Mouse (Mus musculus): ENCODE results near the gene H2-Eb1.

The H2-Eb1 gene

GRCm38 (mm10) chr17:34305380-34306030, at the start of gene H2-Eb1:
Gene H2-Eb1, plus strand, starts transcription at chr17:34305867.
- DNase-seq (ENCODE audit: low read depth, low spot score), result no peak

- no peak for DNase-seq (ENCODE audit: low read depth, low spot score)
Observed at GRCm38 (mm10) chr17:34256501-34256900, 49.2 kb upstream of the H2-Eb1 start.

- no peak for DNase-seq (ENCODE audit: low read depth, low spot score)
Observed at GRCm38 (mm10) chr17:34257594-34258375, 47.9 kb upstream of the H2-Eb1 start, which contains the start of gene H2-Ab1. Gene H2-Ab1, plus strand, starts transcription at chr17:34257689.

- no peak for DNase-seq (ENCODE audit: low read depth, low spot score)
Observed at GRCm38 (mm10) chr17:34260551-34260950, 45.1 kb upstream of the H2-Eb1 start.

- peak; percentile 48 for DNase-seq (ENCODE audit: low read depth, low spot score)
Observed at GRCm38 (mm10) chr17:34261502-34261901, 44.2 kb upstream of the H2-Eb1 start.

GRCm38 (mm10) chr17:34263068-34263467, 42.6 kb upstream of the H2-Eb1 start:
- DNase-seq (ENCODE audit: low read depth, low spot score), result peak; percentile 50

GRCm38 (mm10) chr17:34263811-34264371, 41.8 kb upstream of the H2-Eb1 start:
- no peak for DNase-seq (ENCODE audit: low read depth, low spot score)

- DNase-seq (ENCODE audit: low read depth, low spot score), result no peak
Observed at GRCm38 (mm10) chr17:34264452-34265351, 41.0 kb upstream of the H2-Eb1 start.

GRCm38 (mm10) chr17:34268262-34268661, 37.4 kb upstream of the H2-Eb1 start:
- no peak for DNase-seq (ENCODE audit: low read depth, low spot score)

- no peak for DNase-seq (ENCODE audit: low read depth, low spot score)
Observed at GRCm38 (mm10) chr17:34268748-34269147, 36.9 kb upstream of the H2-Eb1 start.

- no peak for DNase-seq (ENCODE audit: low read depth, low spot score)
Observed at GRCm38 (mm10) chr17:34269817-34270216, 35.9 kb upstream of the H2-Eb1 start.

- DNase-seq (ENCODE audit: low read depth, low spot score), result no peak
Observed at GRCm38 (mm10) chr17:34270230-34270629, 35.4 kb upstream of the H2-Eb1 start.

GRCm38 (mm10) chr17:34270940-34271339, 34.7 kb upstream of the H2-Eb1 start:
- no peak for DNase-seq (ENCODE audit: low read depth, low spot score)

GRCm38 (mm10) chr17:34272102-34272501, 33.6 kb upstream of the H2-Eb1 start:
- DNase-seq (ENCODE audit: low read depth, low spot score), result no peak

- DNase-seq (ENCODE audit: low read depth, low spot score), result no peak
Observed at GRCm38 (mm10) chr17:34280499-34281038, 25.1 kb upstream of the H2-Eb1 start.

- no peak for DNase-seq (ENCODE audit: low read depth, low spot score)
Observed at GRCm38 (mm10) chr17:34281836-34282235, 23.8 kb upstream of the H2-Eb1 start.

GRCm38 (mm10) chr17:34285371-34285770, 20.3 kb upstream of the H2-Eb1 start:
- no peak for DNase-seq (ENCODE audit: low read depth, low spot score)

- DNase-seq (ENCODE audit: low read depth, low spot score), result no peak
Observed at GRCm38 (mm10) chr17:34285848-34286247, 19.8 kb upstream of the H2-Eb1 start.

GRCm38 (mm10) chr17:34286501-34286900, 19.2 kb upstream of the H2-Eb1 start:
- no peak for DNase-seq (ENCODE audit: low read depth, low spot score)

GRCm38 (mm10) chr17:34286999-34287398, 18.7 kb upstream of the H2-Eb1 start:
- no peak for DNase-seq (ENCODE audit: low read depth, low spot score)

GRCm38 (mm10) chr17:34287648-34288047, 18.0 kb upstream of the H2-Eb1 start, which contains the start of gene H2-Aa:
Gene H2-Aa, minus strand, starts transcription at chr17:34287823.
- no peak for DNase-seq (ENCODE audit: low read depth, low spot score)

Measured in retina, adult 2 months (tissue).